Mouse (Mus musculus) adrenal gland, adult 8-10 months (tissue): ENCODE measurements around the gene Fate1. TPM values are rescaled to one million over a fixed set of nuclear protein-coding genes. Genes with fewer than 3 reads are reported as not detected.

Experiments used
- total RNA-seq, 4 experiments: library from RNA; stranded (reverse); gene quantifications; 2 replicates each; pipeline ENCODE4 v1.2.4; 2022

The Fate1 gene
- total RNA-seq, 4 experiments from 2014 or later: 0.26 to 0.35 TPM; not detected in 2

Other genes with a start within 250 kb of the Fate1 start
- 10 to 100 TPM; 38.8 to 54.3 (median 46.6) TPM for gene Vma21, start 157.1 kb upstream of the Fate1 start, total RNA-seq
- gene Gm1141, start 52.0 kb upstream of the Fate1 start, total RNA-seq: under 1 TPM; 0.29 to 0.73 (median 0.63) TPM
- 10 to 100 TPM; 14.0 to 22.6 (median 19.8) TPM for gene Prrg3, start 10.4 kb upstream of the Fate1 start, total RNA-seq
- under 1 TPM in 3 of 4 experiments, not detected in 1; 0.09 to 0.15 (median 0.11) TPM for gene Cnga2, start 18.9 kb downstream of the Fate1 start, total RNA-seq
- not detected for gene Magea4, start 249.0 kb downstream of the Fate1 start, total RNA-seq